Mouse (Mus musculus) CH12.LX (cell line): ENCODE results near the gene Gm20390. TPM values are rescaled to one million over a fixed set of nuclear protein-coding genes. Genes with fewer than 3 reads are reported as not detected.

ENCODE experiments used
- DNase-seq: peaks from one replicate; pipeline ENCODE4 v3.0.0-alpha.2; 2013; ENCODE audit errors: extremely low read depth
- H3K27ac ChIP-seq: 2 replicates; pipeline ENCODE4 v1.5.1; 2012; ENCODE audit warnings: low read depth, mild to moderate bottlenecking, control low read depth, moderate library complexity; ENCODE audit not compliant: insufficient read depth
- H3K27me3 ChIP-seq: replicated peaks from 2 replicates; pipeline ENCODE3; 2012; ENCODE audit warnings: inconsistent platforms
- H3K36me3 ChIP-seq, 2 experiments: replicated peaks in 1 of 2; 2 replicates each; pipeline versions ENCODE3 to v1.6.1; 2012; ENCODE audit warnings: inconsistent platforms in 1 of 2, low read length in 1 of 2, mild to moderate bottlenecking in 1 of 2, mixed read lengths in 1 of 2, moderate library complexity in 1 of 2; ENCODE audit not compliant: control insufficient read depth in 1 of 2, insufficient read depth in 1 of 2
- H3K4me1 ChIP-seq, 2 experiments: 2 replicates each; pipeline ENCODE4 v1.6.1; 2012; ENCODE audit warnings: inconsistent platforms in 1 of 2, moderate library complexity in 1 of 2; ENCODE audit not compliant: insufficient read depth in 2 of 2, control insufficient read depth in 1 of 2
- H3K4me2 ChIP-seq: 2 replicates; pipeline ENCODE4 v1.6.1; 2012; ENCODE audit warnings: low read depth, mild to moderate bottlenecking, control low read depth; ENCODE audit not compliant: poor library complexity, insufficient read depth, severe bottlenecking
- H3K4me3 ChIP-seq, 3 experiments: fragments of 150-350 bp in 1 of 3; sonication (generic) in 1 of 3; replicated peaks in 1 of 3; 2 replicates each; pipeline versions ENCODE3 to v1.5.1; 2011 to 2012; ENCODE audit warnings: low read depth in 2 of 3, low read length in 2 of 3, mild to moderate bottlenecking in 2 of 3, moderate library complexity in 2 of 3, control low read depth in 1 of 3, improper control_type of control experiment in 1 of 3, inconsistent platforms in 1 of 3, mixed read lengths in 1 of 3; ENCODE audit not compliant: poor library complexity in 1 of 3
- H3K79me2 ChIP-seq: replicated peaks from 2 replicates; pipeline ENCODE4 v1.6.1; 2012; ENCODE audit warnings: mild to moderate bottlenecking, moderate library complexity; ENCODE audit not compliant: control insufficient read depth, poor library complexity, insufficient read depth, severe bottlenecking; ENCODE audit errors: extremely low read depth
- H3K9ac ChIP-seq: 2 replicates; pipeline ENCODE4 v1.6.1; 2012; ENCODE audit warnings: low read depth, mild to moderate bottlenecking, control low read depth, moderate library complexity; ENCODE audit not compliant: insufficient read depth
- H3K9me3 ChIP-seq: replicated peaks from 2 replicates; pipeline ENCODE3; 2012; ENCODE audit warnings: low read length, inconsistent platforms, mixed read lengths
- BHLHE40 ChIP-seq: IDR thresholded peaks from 2 replicates; pipeline ENCODE4 v1.6.1; 2011; ENCODE audit warnings: mild to moderate bottlenecking, low read depth, low read length, improper control_type of control experiment
- CHD1 ChIP-seq: IDR thresholded peaks from 2 replicates; pipeline ENCODE4 v1.6.1; 2012; ENCODE audit warnings: low read depth, low read length, improper control_type of control experiment, inconsistent platforms
- CHD2 ChIP-seq: IDR thresholded peaks from 2 replicates; pipeline ENCODE4 v1.6.1; 2011; ENCODE audit warnings: low read length, improper control_type of control experiment
- CTCF ChIP-seq, 2 experiments: IDR thresholded peaks in 1 of 2; conservative IDR thresholded peaks in 1 of 2; 2 replicates each; pipeline ENCODE4 v1.5.1; 2011 to 2012; ENCODE audit warnings: low read depth in 2 of 2, low read length in 2 of 2, improper control_type of control experiment in 1 of 2, inconsistent platforms in 1 of 2, mild to moderate bottlenecking in 1 of 2, moderate library complexity in 1 of 2
- EP300 ChIP-seq: IDR thresholded peaks from 2 replicates; pipeline ENCODE4 v1.6.1; 2011; ENCODE audit warnings: low read length, improper control_type of control experiment
- ETS1 ChIP-seq: conservative IDR thresholded peaks from 2 replicates; pipeline ENCODE4 v1.6.1; 2012; ENCODE audit warnings: low read depth, mild to moderate bottlenecking, inconsistent platforms, low read length, improper control_type of control experiment, moderate library complexity
- GABPA ChIP-seq: IDR thresholded peaks from 2 replicates; pipeline ENCODE4 v1.6.1; 2012; ENCODE audit warnings: low read depth, low read length, improper control_type of control experiment, inconsistent platforms; ENCODE audit not compliant: insufficient replicate concordance
- JUN ChIP-seq: IDR thresholded peaks from 2 replicates; pipeline ENCODE4 v1.6.1; 2011; ENCODE audit warnings: low read depth, mild to moderate bottlenecking, low read length, improper control_type of control experiment, moderate library complexity; ENCODE audit not compliant: insufficient read depth
- JUND ChIP-seq: conservative IDR thresholded peaks from 2 replicates; pipeline ENCODE4 v1.6.1; 2011; ENCODE audit warnings: low read depth, low read length, improper control_type of control experiment
- KAT2A ChIP-seq: IDR thresholded peaks from 2 replicates; pipeline ENCODE4 v1.6.1; 2012; ENCODE audit warnings: low read length, improper control_type of control experiment, inconsistent platforms; ENCODE audit not compliant: insufficient replicate concordance
- MAFK ChIP-seq: IDR thresholded peaks from 2 replicates; pipeline ENCODE4 v1.6.1; 2011; ENCODE audit warnings: low read length, improper control_type of control experiment; ENCODE audit not compliant: insufficient replicate concordance
- MAX ChIP-seq: IDR thresholded peaks from 2 replicates; pipeline ENCODE4 v1.6.1; 2011; ENCODE audit warnings: low read length, improper control_type of control experiment
- MAZ ChIP-seq: IDR thresholded peaks from 2 replicates; pipeline ENCODE4 v1.6.1; 2012; ENCODE audit warnings: low read depth, mild to moderate bottlenecking, inconsistent platforms, low read length, improper control_type of control experiment, moderate library complexity
- MEF2A ChIP-seq: IDR thresholded peaks from 2 replicates; pipeline ENCODE4 v1.6.1; 2014; ENCODE audit warnings: low read depth, mild to moderate bottlenecking, inconsistent platforms, low read length, improper control_type of control experiment, borderline replicate concordance
- MXI1 ChIP-seq: IDR thresholded peaks from 2 replicates; pipeline ENCODE4 v1.6.1; 2011; ENCODE audit warnings: mild to moderate bottlenecking, low read depth, low read length, improper control_type of control experiment
- NELFE ChIP-seq: IDR thresholded peaks from 2 replicates; pipeline ENCODE4 v1.6.1; 2011; ENCODE audit warnings: low read depth, low read length, improper control_type of control experiment
- NRF1 ChIP-seq: IDR thresholded peaks from 2 replicates; pipeline ENCODE4 v1.6.1; 2014; ENCODE audit warnings: low read depth, mild to moderate bottlenecking, inconsistent platforms, low read length, improper control_type of control experiment, moderate library complexity
- POLR2A ChIP-seq: IDR thresholded peaks from 2 replicates; pipeline ENCODE4 v1.6.1; 2011; ENCODE audit warnings: low read depth, mild to moderate bottlenecking, improper control_type of control experiment, low read length
- POLR2AphosphoS2 ChIP-seq: IDR thresholded peaks from 2 replicates; pipeline ENCODE4 v1.6.1; 2011; ENCODE audit warnings: low read depth, low read length, improper control_type of control experiment
- SIN3A ChIP-seq: IDR thresholded peaks from 2 replicates; pipeline ENCODE4 v1.6.1; 2012; ENCODE audit warnings: low read length, improper control_type of control experiment, inconsistent platforms
- SMC3 ChIP-seq: IDR thresholded peaks from 2 replicates; pipeline ENCODE4 v1.6.1; 2011; ENCODE audit warnings: low read depth, low read length, improper control_type of control experiment
- TBP ChIP-seq: conservative IDR thresholded peaks from 2 replicates; pipeline ENCODE4 v1.6.1; 2011; ENCODE audit warnings: low read depth, low read length, improper control_type of control experiment
- TCF12 ChIP-seq: IDR thresholded peaks from 2 replicates; pipeline ENCODE4 v1.6.1; 2014; ENCODE audit warnings: low read depth, mild to moderate bottlenecking, inconsistent platforms, low read length, improper control_type of control experiment
- UBTF ChIP-seq: IDR thresholded peaks from 2 replicates; pipeline ENCODE4 v1.6.1; 2012; ENCODE audit warnings: low read depth, mild to moderate bottlenecking, inconsistent platforms, low read length, improper control_type of control experiment, moderate library complexity
- USF2 ChIP-seq: conservative IDR thresholded peaks from 2 replicates; pipeline ENCODE4 v1.6.1; 2011; ENCODE audit warnings: low read depth, low read length, improper control_type of control experiment
- ZC3H11A ChIP-seq: IDR thresholded peaks from 2 replicates; pipeline ENCODE4 v1.6.1; 2012; ENCODE audit warnings: low read depth, mild to moderate bottlenecking, inconsistent platforms, low read length, improper control_type of control experiment
- ZKSCAN1 ChIP-seq: IDR thresholded peaks from 2 replicates; pipeline ENCODE4 v1.6.1; 2012; ENCODE audit warnings: low read depth, inconsistent platforms, low read length, improper control_type of control experiment, borderline replicate concordance
- ZMIZ1 ChIP-seq: IDR thresholded peaks from 2 replicates; pipeline ENCODE4 v1.6.1; 2012; ENCODE audit warnings: low read depth, mild to moderate bottlenecking, inconsistent platforms, low read length, improper control_type of control experiment
- ZNF384 ChIP-seq: IDR thresholded peaks from 2 replicates; pipeline ENCODE4 v1.6.1; 2012; ENCODE audit warnings: low read depth, low read length, improper control_type of control experiment, inconsistent platforms
- dilution Hi-C: fragments of 300-500 bp; cut with MboI; formaldehyde crosslinking; loops from 2 replicates; pipeline ENCODE4 v1.14.3; 2020; ENCODE audit warnings: low sequenced_read_pairs; ENCODE audit not compliant: extremely low pct_unique_long_range_greater_than_20kb, extremely low pct_ligation_motif_present
- in situ Hi-C: fragments of 300-500 bp; cut with MboI; formaldehyde crosslinking; loops from 3 replicates; pipeline ENCODE4 v1.14.3; 2019; ENCODE audit warnings: low sequenced_read_pairs, low pct_ligation_motif_present, low pct_unique_long_range_greater_than_20kb, mixed read lengths
- polyA plus RNA-seq: library from polyadenylated mRNA; unstranded; fragments of >175 nt; gene quantifications from 2 replicates; pipeline ENCODE4 v1.2.1, GENCODE M21; 2012; ENCODE audit warnings: low read depth; ENCODE audit not compliant: insufficient read length
- total RNA-seq, 2 experiments: library from RNA; depleted of rRNA; stranded (reverse); fragments of 300-350 nt in 1 of 2; fragments of >200 nt in 1 of 2; gene quantifications; 2 replicates each; pipeline ENCODE4 v1.2.3; 2012 to 2014

The Gm20390 gene
- total and polyA plus RNA-seq, 3 experiments: 136 to 717 (median 691) TPM

GRCm38 (mm10) chr11:93997141-93997775, 29.2 kb upstream of the Gm20390 start:
- in situ Hi-C loops: no loop called here
- Histone ChIP-seq H3K4me3 (peak overlapping the region; percentile 77 to 94 (median 84)), H3K36me3 (peaks cover 0 to 23% of the 10 kb centered on the region in 2 experiments), H3K27me3 (no peaks in the 10 kb centered on the region), H3K9ac (peak overlapping the region; percentile 63; the same call in 1 of the 2 replicates), H3K4me2 (peak overlapping the region; percentile 100), H3K79me2 (peaks cover 44% of the 10 kb centered on the region), H3K4me1 (peaks cover 3 to 39% of the 10 kb centered on the region in 2 experiments), H3K27ac (no peak overlapping the region), H3K9me3 (no peaks in the 10 kb centered on the region)
- dilution Hi-C loops: no loop called here
- TF ChIP-seq MXI1 (peak; percentile 86), SIN3A (peak; percentile 99), CHD2 (no peak)
- peak; percentile 59 for DNase-seq

- H3K27me3 ChIP-seq: no peaks in the 10 kb centered on the region
- H3K9me3 ChIP-seq: no peaks in the 10 kb centered on the region
- peak overlapping the region; percentile 100 for H3K4me2 ChIP-seq
- dilution Hi-C loops: no loop called here
- H3K4me3 ChIP-seq: peak overlapping the region; percentile 77 to 94 (median 84)
- H3K27ac ChIP-seq: peak overlapping the region; percentile 76
- H3K79me2 ChIP-seq: peaks cover 44% of the 10 kb centered on the region
- DNase-seq: peak; percentile 66
- H3K36me3 ChIP-seq: peaks cover 0 to 21% of the 10 kb centered on the region in 2 experiments
- in situ Hi-C loops: no loop called here
- peaks cover 3 to 39% of the 10 kb centered on the region in 2 experiments for H3K4me1 ChIP-seq
- peak overlapping the region; percentile 63 for H3K9ac ChIP-seq
- TF ChIP-seq ZKSCAN1 (no peak), SIN3A (no peak), JUN (no peak), JUND (no peak), ETS1 (no peak), ZNF384 (peak; percentile 83), CHD1 (no peak), NELFE (no peak), BHLHE40 (peak; percentile 24; the same call in 1 of the 2 replicates), EP300 (no peak), UBTF (peak; percentile 84; the same call in 1 of the 2 replicates), MAZ (peak; percentile 20; the same call in 1 of the 2 replicates), CTCF (conservative IDR thresholded peaks at IDR 0.05 in 1 of 2, IDR thresholded peaks at IDR 0.05 in 1 of 2; ENCODE audit: low read depth in 2 of 2, low read length in 2 of 2) (peak in 1 of 2 experiments; percentile 51; a peak in 2 of 4 replicates), POLR2A (no peak), ZMIZ1 (0 out of 2 replicates have a peak, but pooled peaks have one; percentile 21), MAX (peak; percentile 25; the same call in 1 of the 2 replicates), MEF2A (no peak; the same call in 1 of the 2 replicates), ZC3H11A (no peak), POLR2AphosphoS2 (no peak), SMC3 (peak; percentile 17; the same call in 1 of the 2 replicates), MAFK (no peak), USF2 (no peak), KAT2A (no peak), GABPA (no peak), TBP (0 out of 2 replicates have a peak, but pooled peaks have one; percentile 33), TCF12 (no peak), CHD2 (no peak), NRF1 (no peak)
Observed at GRCm38 (mm10) chr11:93996306-93997140, 28.4 kb upstream of the Gm20390 start.
